ENCODE assay signal across 26 mouse cellular contexts in genomic region chr19:32269844-32270176, GRCm38 (mm10).
A peak's percentile ranks its signal among the peaks of the same experiment; 100 is the strongest.
DNase-seq lines count a peak whose midpoint lies in the region; ATAC-seq and TF ChIP-seq lines count a peak whose summit lies in the region.
"Had no signal": no experiment of that assay in that cellular context is flagged by ENCODE, and none has a peak within 500 bp of the region (broad histone marks: within the 10 kb centered on the region; RNA-seq: fewer than 3 reads in every experiment).

No protein-coding gene starts in this region.

- 54% methylated on average over 6 of the region's 6 CpGs for WGBS in lung, postnatal 0 days
- WGBS in lung, adult 2 months = 50% methylated on average over 6 of the region's 6 CpGs

- no peak overlapping the region for H3K4me3 ChIP-seq in layer of hippocampus, adult 2 months
- H3K4me3 ChIP-seq in lung, postnatal 0 days (ENCODE audit: low read depth, low read length) = no peak overlapping the region
- H3K4me3 ChIP-seq in lung, adult 2 months (replicated peaks; ENCODE audit: extremely low read depth, low read depth, low read length) = no peak overlapping the region
- H3K4me3 ChIP-seq: embryonic facial prominence, embryonic 10.5 days; embryonic facial prominence, embryonic 15.5 days; forebrain, embryonic 12.5 days; heart, embryonic 12.5 days; hindbrain, embryonic 10.5 days; midbrain, embryonic 13.5 days; neural tube, embryonic 13.5 days had no signal

- no peak overlapping the region for H3K9ac ChIP-seq in lung, postnatal 0 days (replicated peaks; ENCODE audit: low read depth)
- H3K9ac ChIP-seq: embryonic facial prominence, embryonic 15.5 days; forebrain, embryonic 12.5 days; heart, embryonic 12.5 days; midbrain, embryonic 13.5 days; neural tube, embryonic 13.5 days had no signal

- H3K27me3 ChIP-seq in lung, postnatal 0 days (replicated peaks; ENCODE audit: insufficient read depth, low read length) = no peaks in the 10 kb centered on the region
- H3K27me3 ChIP-seq: CH12.LX; embryonic facial prominence, embryonic 15.5 days; forebrain, embryonic 12.5 days; heart, embryonic 12.5 days; midbrain, embryonic 13.5 days; neural tube, embryonic 13.5 days had no signal

- H3K4me2 ChIP-seq in lung, postnatal 0 days (replicated peaks; ENCODE audit: low read depth, low read length) = no peak overlapping the region
- H3K4me2 ChIP-seq: embryonic facial prominence, embryonic 15.5 days; forebrain, embryonic 12.5 days; heart, embryonic 12.5 days; midbrain, embryonic 13.5 days; neural tube, embryonic 13.5 days had no signal

- peaks cover 8% of the 10 kb centered on the region; the same call in 1 of the 2 replicates for H3K4me1 ChIP-seq in lung, postnatal 0 days (ENCODE audit: insufficient read depth, low read depth, low read length)
- peaks cover 14% of the 10 kb centered on the region; the same call in 1 of the 2 replicates for H3K4me1 ChIP-seq in lung, adult 2 months (ENCODE audit: control insufficient read depth, insufficient read depth, low read length)
- H3K4me1 ChIP-seq: forebrain, embryonic 12.5 days had no signal

- no peak for DNase-seq in layer of hippocampus, adult 2 months (ENCODE audit: low spot score in 2 of 2)
- DNase-seq in layer of hippocampus, adult 11-12 months (ENCODE audit: low spot score) = no peak
- DNase-seq in lung, postnatal 0 days (ENCODE audit: low spot score) = peak; percentile 42
- DNase-seq in lung, adult 2 months = no peak
- peak; percentile 62 for DNase-seq in Muller cell, postnatal 12 days (ENCODE audit: inconsistent ontology term)
- peak; percentile 53 for DNase-seq in induced T-regulatory cell, adult 2 months (ENCODE audit: low read depth)
- no peak for DNase-seq in kidney, adult 18-20 months
- DNase-seq: adrenal gland, adult 8-10 months; cerebellum, adult 8-10 months; cerebellum, postnatal 25 days; gastrocnemius, postnatal 25 days; heart, adult 11 months; heart, postnatal 10 days; kidney, postnatal 14 days; left cerebral cortex, postnatal 4 days; thymus, postnatal 14 days had no signal

- no peak for TF ChIP-seq POLR2A in lung, adult 2 months (IDR thresholded peaks at IDR 0.05; ENCODE audit: borderline replicate concordance, extremely low read depth, low read depth, low read length)

- peak overlapping the region; percentile 63 for H3K27ac ChIP-seq in layer of hippocampus, adult 2 months
- no peak overlapping the region for H3K27ac ChIP-seq in lung, postnatal 0 days (ENCODE audit: low read length)
- H3K27ac ChIP-seq: embryonic facial prominence, embryonic 10.5 days; embryonic facial prominence, embryonic 15.5 days; forebrain, embryonic 12.5 days; hindbrain, embryonic 10.5 days; macrophage; midbrain, embryonic 13.5 days; neural tube, embryonic 13.5 days had no signal

- TF ChIP-seq CTCF in layer of hippocampus, adult 2 months (conservative IDR thresholded peaks at IDR 0.05) = no peak
- no peak for TF ChIP-seq CTCF in lung, postnatal 0 days (IDR thresholded peaks at IDR 0.05)
- TF ChIP-seq CTCF in lung, adult 2 months (IDR thresholded peaks at IDR 0.05; ENCODE audit: insufficient read depth, low read length) = no peak

- ATAC-seq in lung, postnatal 0 days = peak; percentile 76
- ATAC-seq: intestine, postnatal 0 days; midbrain, embryonic 13.5 days had no signal

- no peaks in the 10 kb centered on the region for H3K9me3 ChIP-seq in lung, postnatal 0 days (ENCODE audit: low read length)
- H3K9me3 ChIP-seq: embryonic facial prominence, embryonic 10.5 days; embryonic facial prominence, embryonic 15.5 days; forebrain, embryonic 12.5 days; heart, embryonic 12.5 days; hindbrain, embryonic 10.5 days; midbrain, embryonic 13.5 days; neural tube, embryonic 13.5 days had no signal

- peak; percentile 80; the same call in 1 of the 2 replicates for TF ChIP-seq EP300 in lung, postnatal 0 days (IDR thresholded peaks at IDR 0.05)

- H3K36me3 ChIP-seq in lung, postnatal 0 days (ENCODE audit: insufficient read depth, low read length) = no peaks in the 10 kb centered on the region
- H3K36me3 ChIP-seq: embryonic facial prominence, embryonic 10.5 days; embryonic facial prominence, embryonic 15.5 days; forebrain, embryonic 12.5 days; heart, embryonic 12.5 days; hindbrain, embryonic 10.5 days; midbrain, embryonic 13.5 days; neural tube, embryonic 13.5 days had no signal

Comparison
In these comparisons a context has a peak if more than half of its experiments do, and no peak if none do; other contexts are left out.
1. DNase-seq: peak in lung, postnatal 0 days (single experiment), Muller cell, postnatal 12 days (single experiment) and induced T-regulatory cell, adult 2 months (single experiment); none in layer of hippocampus, adult 2 months (0 of 2), layer of hippocampus, adult 11-12 months (single experiment), lung, adult 2 months (single experiment) and kidney, adult 18-20 months (single experiment).